Mouse (Mus musculus): ENCODE data around the gene Urb2. TPM values are rescaled to one million over a fixed set of nuclear protein-coding genes. Genes with fewer than 3 reads are reported as not detected.

The Urb2 gene
- 3.1 and 4.3 TPM in 2 replicates for polyA plus RNA-seq (2012; rRNA removed)

- peak; percentile 94 for DNase-seq
- H3K4me1 ChIP-seq (ENCODE audit: control insufficient read depth, insufficient read depth, low read length): peaks cover 6% of the 10 kb centered on the region
- WGBS: under 1% methylated on average over 74 of the region's 74 CpGs
- no peak for TF ChIP-seq CTCF (IDR thresholded peaks at IDR 0.05; ENCODE audit: insufficient read depth, low read length)
- TF ChIP-seq POLR2A (IDR thresholded peaks at IDR 0.05; ENCODE audit: borderline replicate concordance, extremely low read depth, low read depth, low read length): peak; percentile 55; the same call in 1 of the 2 replicates
- H3K4me3 ChIP-seq (replicated peaks; ENCODE audit: extremely low read depth, low read depth, low read length): peak within 1 kb of the TSS; percentile 76
These were observed at the start of gene Urb2, which contains the start of gene Taf5l for GRCm38 (mm10) chr8:124021237-124022227. Gene Urb2, plus strand, starts transcription at chr8:124021508. Gene Taf5l, minus strand, starts transcription at chr8:124021397.

- Histone ChIP-seq H3K4me3 (replicated peaks; ENCODE audit: extremely low read depth, low read depth, low read length) (no peak overlapping the region), H3K4me1 (ENCODE audit: control insufficient read depth, insufficient read depth, low read length) (no peaks in the 10 kb centered on the region)
- TF ChIP-seq CTCF (IDR thresholded peaks at IDR 0.05; ENCODE audit: insufficient read depth, low read length): no peak
- TF ChIP-seq POLR2A (IDR thresholded peaks at IDR 0.05; ENCODE audit: borderline replicate concordance, extremely low read depth, low read depth, low read length): no peak
- 81% methylated on average over 1 of the region's 1 CpGs for WGBS
- DNase-seq: no peak
These were observed 47.8 kb upstream of the Urb2 start for GRCm38 (mm10) chr8:123973495-123973894.

DNA sequence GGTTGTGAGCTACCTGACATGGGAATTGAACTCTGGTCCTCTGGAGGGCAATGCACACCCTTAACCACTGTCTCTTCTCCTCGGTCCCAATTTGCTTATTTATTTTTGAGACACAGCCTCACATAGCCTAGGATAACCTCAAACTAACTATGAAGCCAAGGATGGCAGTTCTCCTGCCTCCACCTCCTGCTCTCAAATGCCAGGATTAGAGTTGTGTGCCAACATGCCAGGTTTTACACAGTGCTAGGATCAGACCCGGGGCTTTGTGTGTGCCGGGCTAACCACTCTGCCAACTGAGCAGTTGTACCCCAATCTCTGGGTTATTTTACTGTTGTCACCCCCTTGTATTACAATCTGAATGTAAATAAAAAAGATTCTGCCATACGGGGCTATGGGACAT is 43.8 kb upstream of the Urb2 start:
- Histone ChIP-seq H3K4me1 (ENCODE audit: control insufficient read depth, insufficient read depth, low read length) (no peaks in the 10 kb centered on the region; the same call in none of the 2 replicates), H3K4me3 (replicated peaks; ENCODE audit: extremely low read depth, low read depth, low read length) (no peak overlapping the region)
- DNase-seq: no peak
- TF ChIP-seq CTCF (IDR thresholded peaks at IDR 0.05; ENCODE audit: insufficient read depth, low read length) (no peak), POLR2A (IDR thresholded peaks at IDR 0.05; ENCODE audit: borderline replicate concordance, extremely low read depth, low read depth, low read length) (no peak)
- WGBS: 71% methylated on average over 4 of the region's 4 CpGs

GRCm38 (mm10) chr8:123978166-123978838 is 43.0 kb upstream of the Urb2 start:
- no peak overlapping the region for H3K4me3 ChIP-seq (replicated peaks; ENCODE audit: extremely low read depth, low read depth, low read length)
- WGBS: 47% methylated on average over 14 of the region's 14 CpGs
- DNase-seq: no peak

DNA sequence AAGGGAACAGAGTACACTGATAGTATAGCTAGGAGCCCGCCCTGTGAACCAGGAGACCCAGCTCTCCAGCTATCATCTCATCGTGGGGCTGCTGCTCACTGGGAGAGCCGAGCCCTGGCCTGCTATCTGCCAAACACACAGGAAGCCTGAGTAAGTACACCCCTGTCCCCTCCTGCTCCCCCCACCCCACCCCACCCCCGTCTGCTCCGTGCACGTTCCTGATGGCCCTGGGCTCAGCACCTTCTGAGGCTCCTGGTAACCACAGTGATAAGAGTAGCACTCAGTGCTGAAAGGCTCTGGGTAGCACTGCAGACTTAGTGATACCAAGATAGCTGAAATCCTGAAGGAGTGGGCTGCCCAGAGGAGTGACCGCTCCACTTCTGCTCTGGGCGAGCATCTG is 42.4 kb upstream of the Urb2 start:
- TF ChIP-seq CTCF (IDR thresholded peaks at IDR 0.05; ENCODE audit: insufficient read depth, low read length) (no peak), POLR2A (IDR thresholded peaks at IDR 0.05; ENCODE audit: borderline replicate concordance, extremely low read depth, low read depth, low read length) (no peak)
- no peak for DNase-seq
- H3K4me1 ChIP-seq (ENCODE audit: control insufficient read depth, insufficient read depth, low read length): no peaks in the 10 kb centered on the region; the same call in none of the 2 replicates
- 68% methylated on average over 8 of the region's 8 CpGs for WGBS
- H3K4me3 ChIP-seq (replicated peaks; ENCODE audit: extremely low read depth, low read depth, low read length): no peak overlapping the region

More at GRCm38 (mm10) chr8:123978166-123978838, 43.0 kb upstream of the Urb2 start:
- TF ChIP-seq CTCF (IDR thresholded peaks at IDR 0.05; ENCODE audit: insufficient read depth, low read length): no peak
- TF ChIP-seq POLR2A (IDR thresholded peaks at IDR 0.05; ENCODE audit: borderline replicate concordance, extremely low read depth, low read depth, low read length): no peak
- no peaks in the 10 kb centered on the region; the same call in none of the 2 replicates for H3K4me1 ChIP-seq (ENCODE audit: control insufficient read depth, insufficient read depth, low read length)

- no peak for DNase-seq
- TF ChIP-seq CTCF (IDR thresholded peaks at IDR 0.05; ENCODE audit: insufficient read depth, low read length) (no peak), POLR2A (IDR thresholded peaks at IDR 0.05; ENCODE audit: borderline replicate concordance, extremely low read depth, low read depth, low read length) (no peak)
- Histone ChIP-seq H3K4me1 (ENCODE audit: control insufficient read depth, insufficient read depth, low read length) (no peaks in the 10 kb centered on the region; the same call in none of the 2 replicates), H3K4me3 (replicated peaks; ENCODE audit: extremely low read depth, low read depth, low read length) (no peak overlapping the region)
- 70% methylated on average over 4 of the region's 4 CpGs for WGBS
These were observed 41.1 kb upstream of the Urb2 start for GRCm38 (mm10) chr8:123980239-123980638.

DNA sequence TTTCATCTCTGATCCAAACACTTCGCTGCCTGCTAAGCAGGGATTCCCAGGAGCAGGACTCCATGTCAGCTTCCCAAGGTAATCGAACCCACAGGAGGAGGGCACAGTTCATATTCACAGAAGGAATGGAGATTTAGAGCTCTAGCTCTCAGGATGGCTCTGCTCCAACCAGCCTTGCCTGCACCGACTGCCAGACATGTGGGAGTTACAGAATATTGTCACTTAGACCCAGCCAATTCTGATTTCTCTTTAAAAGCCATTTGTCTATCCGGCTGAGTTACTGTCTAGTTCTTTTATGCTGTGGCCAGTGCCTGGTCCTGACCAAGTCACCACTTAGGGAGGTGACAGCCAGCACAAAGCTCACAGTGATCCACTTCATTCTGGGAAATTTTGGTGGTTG is 39.6 kb upstream of the Urb2 start:
- H3K4me3 ChIP-seq (replicated peaks; ENCODE audit: extremely low read depth, low read depth, low read length): no peak overlapping the region
- WGBS: 45% methylated on average over 4 of the region's 4 CpGs
- DNase-seq: no peak
- no peaks in the 10 kb centered on the region; the same call in none of the 2 replicates for H3K4me1 ChIP-seq (ENCODE audit: control insufficient read depth, insufficient read depth, low read length)
- TF ChIP-seq POLR2A (IDR thresholded peaks at IDR 0.05; ENCODE audit: borderline replicate concordance, extremely low read depth, low read depth, low read length) (no peak), CTCF (IDR thresholded peaks at IDR 0.05; ENCODE audit: insufficient read depth, low read length) (no peak)

DNA sequence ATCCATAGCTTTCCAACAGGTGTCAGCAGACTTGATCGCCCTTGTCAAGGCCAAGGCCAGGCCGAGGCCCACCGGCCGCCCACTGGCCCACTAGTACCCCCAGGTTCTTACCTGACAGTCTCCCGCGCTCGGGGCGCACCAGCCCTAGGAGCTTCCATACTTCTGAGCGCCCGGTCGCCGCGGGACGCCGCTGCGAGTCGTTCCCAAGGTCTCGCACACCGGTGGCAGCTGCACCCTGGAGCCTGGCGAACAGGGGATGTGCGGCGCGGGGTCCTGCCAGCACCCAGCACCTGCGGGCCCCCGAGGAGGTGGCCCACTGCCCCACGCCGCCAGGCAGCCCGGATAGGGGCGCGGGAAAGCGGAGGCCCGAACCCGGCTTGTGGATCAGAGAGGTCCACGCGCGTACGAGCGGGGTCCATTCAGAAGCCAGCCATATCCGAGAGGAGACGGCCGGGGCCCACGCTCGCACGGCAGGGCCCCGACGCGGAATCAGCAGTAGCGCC is 39.0 kb upstream of the Urb2 start:
- peak; percentile 50 for DNase-seq
- Histone ChIP-seq H3K4me3 (replicated peaks; ENCODE audit: extremely low read depth, low read depth, low read length) (peak overlapping the region; percentile 80), H3K4me1 (ENCODE audit: control insufficient read depth, insufficient read depth, low read length) (no peaks in the 10 kb centered on the region; the same call in none of the 2 replicates)
- WGBS: 1% methylated on average over 48 of the region's 48 CpGs
- TF ChIP-seq POLR2A (IDR thresholded peaks at IDR 0.05; ENCODE audit: borderline replicate concordance, extremely low read depth, low read depth, low read length) (no peak), CTCF (IDR thresholded peaks at IDR 0.05; ENCODE audit: insufficient read depth, low read length) (no peak)

DNA sequence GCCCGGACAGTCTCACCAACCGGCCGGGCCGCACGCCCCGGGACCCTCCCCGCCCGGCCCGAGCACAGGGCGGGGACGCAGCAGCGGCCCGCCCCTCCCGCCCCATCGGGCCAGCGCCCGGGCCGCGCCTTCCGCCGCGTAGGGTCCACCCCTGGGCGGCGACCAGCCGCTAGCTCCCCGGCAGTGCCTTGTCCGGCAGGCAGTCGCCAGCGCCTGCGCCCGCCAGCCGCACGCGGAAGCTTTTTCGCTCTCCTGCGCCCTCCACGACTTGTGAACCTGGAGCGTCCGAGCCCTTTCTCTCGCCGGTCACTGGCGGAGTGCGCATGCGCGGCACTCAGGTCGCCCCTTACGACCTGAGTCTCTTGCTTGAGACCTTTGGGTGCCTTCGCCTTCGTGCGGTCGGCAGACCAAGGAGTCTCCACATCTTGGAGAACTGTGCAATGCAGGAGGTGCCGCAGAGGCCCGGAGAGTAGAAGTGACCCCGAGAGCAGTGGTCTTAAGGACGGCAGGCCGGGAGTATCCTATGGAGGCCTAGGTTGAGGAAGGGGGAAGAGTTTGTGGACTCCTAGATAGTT is 38.4 kb upstream of the Urb2 start, which contains the start of gene Abcb10:
Gene Abcb10 (minus strand): TSS at position 297 of the 575 bp plus-strand sequence.
- H3K4me1 ChIP-seq (ENCODE audit: control insufficient read depth, insufficient read depth, low read length): no peaks in the 10 kb centered on the region; the same call in none of the 2 replicates
- DNase-seq: peak; percentile 89
- peak within 1 kb of the TSS; percentile 80 for H3K4me3 ChIP-seq (replicated peaks; ENCODE audit: extremely low read depth, low read depth, low read length)
- WGBS: 1% methylated on average over 56 of the region's 56 CpGs
- TF ChIP-seq POLR2A (IDR thresholded peaks at IDR 0.05; ENCODE audit: borderline replicate concordance, extremely low read depth, low read depth, low read length) (peak; percentile 85), CTCF (IDR thresholded peaks at IDR 0.05; ENCODE audit: insufficient read depth, low read length) (no peak)
